Mouse (Mus musculus): ENCODE measurements around the gene Gm21616. TPM values are rescaled to one million over a fixed set of nuclear protein-coding genes. Genes with fewer than 3 reads are reported as not detected.
"Not testable (repeated sequence)": the region's sequence is repeated elsewhere in the genome, so short reads cannot be mapped to it uniquely, and the experiment has no call there.

Gene Gm21616
- not detected in 2 replicates for polyA plus RNA-seq (2016; fragmentation: Nextera tagmentation; extraction: Ambion mirVana)

DNA sequence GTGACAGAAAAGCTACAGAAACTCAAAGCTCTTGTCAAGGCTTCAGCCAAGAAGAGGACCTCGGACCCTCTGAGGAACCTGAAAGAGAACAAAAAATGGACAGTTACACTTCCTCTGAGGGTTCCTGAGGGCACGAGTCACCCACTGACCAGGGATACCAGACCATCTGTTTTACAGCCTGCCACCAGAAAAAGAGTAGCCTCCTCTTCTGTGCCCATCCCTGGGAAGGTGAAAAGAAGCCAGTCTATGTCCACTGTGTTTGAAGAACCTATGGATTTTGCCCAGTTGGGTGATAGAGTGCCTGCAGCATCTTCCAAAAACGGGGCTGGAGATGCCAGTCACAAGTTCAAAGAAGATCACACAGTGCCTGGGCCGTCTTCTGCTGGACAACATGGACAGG lies at the start of gene Gm21616:
Gene Gm21616 (plus strand): TSS at position 301 of the 400 bp plus-strand sequence.
- WGBS, result no CpG with 5 or more reads among the region's 4 CpGs
- not testable (repeated sequence) for H3K27me3 ChIP-seq (ENCODE audit: poor library complexity, severe bottlenecking); H3K36me3 ChIP-seq (replicated peaks); H3K4me3 ChIP-seq; H3K27ac ChIP-seq; DNase-seq (ENCODE audit: extremely low spot score, low spot score); H3K9me3 ChIP-seq; H3K4me1 ChIP-seq
